Mouse (Mus musculus): ENCODE measurements around the gene Cela2a.

Cela2a gene

GRCm38 (mm10) chr4:141858501-141858900 lies 32.5 kb upstream of the Cela2a start:
- DNase-seq (ENCODE audit: low spot score), result no peak

GRCm38 (mm10) chr4:141857422-141857930 lies 31.5 kb upstream of the Cela2a start:
- peak; percentile 76 for DNase-seq (ENCODE audit: low spot score)

GRCm38 (mm10) chr4:141853437-141853836 lies 27.5 kb upstream of the Cela2a start:
- DNase-seq (ENCODE audit: low spot score), result no peak

- DNase-seq (ENCODE audit: low spot score), result no peak
These were observed 20.0 kb upstream of the Cela2a start, which contains the start of gene Ctrc for GRCm38 (mm10) chr4:141845999-141846398. Gene Ctrc (minus strand): TSS chr4:141846359.

GRCm38 (mm10) chr4:141834536-141835095 lies 8.7 kb upstream of the Cela2a start:
- DNase-seq (ENCODE audit: low spot score), result no peak

GRCm38 (mm10) chr4:141833911-141834310 lies 8.0 kb upstream of the Cela2a start:
- no peak for DNase-seq (ENCODE audit: low spot score)

- no peak for DNase-seq (ENCODE audit: low spot score)
These were observed 5.4 kb upstream of the Cela2a start for GRCm38 (mm10) chr4:141831361-141831760.

- no peak for DNase-seq (ENCODE audit: low spot score)
These were observed 4.4 kb upstream of the Cela2a start for GRCm38 (mm10) chr4:141830381-141830780.

GRCm38 (mm10) chr4:141828177-141828576 lies 2.2 kb upstream of the Cela2a start:
- no peak for DNase-seq (ENCODE audit: low spot score)

GRCm38 (mm10) chr4:141827401-141827800 lies 1.4 kb upstream of the Cela2a start:
- no peak for DNase-seq (ENCODE audit: low spot score)

GRCm38 (mm10) chr4:141822979-141823378 lies 3.0 kb downstream of the Cela2a start:
- no peak for DNase-seq (ENCODE audit: low spot score)

- DNase-seq (ENCODE audit: low spot score), result no peak
These were observed 3.9 kb downstream of the Cela2a start for GRCm38 (mm10) chr4:141822089-141822488.

- DNase-seq (ENCODE audit: low spot score), result no peak
These were observed 4.8 kb downstream of the Cela2a start for GRCm38 (mm10) chr4:141821178-141821577.

GRCm38 (mm10) chr4:141819316-141819715 lies 6.6 kb downstream of the Cela2a start:
- peak; percentile 70 for DNase-seq (ENCODE audit: low spot score)

- no peak for DNase-seq (ENCODE audit: low spot score)
These were observed 7.1 kb downstream of the Cela2a start for GRCm38 (mm10) chr4:141818861-141819260.

- DNase-seq (ENCODE audit: low spot score), result no peak
These were observed 8.3 kb downstream of the Cela2a start for GRCm38 (mm10) chr4:141817706-141818105.

- DNase-seq (ENCODE audit: low spot score), result no peak
These were observed 8.9 kb downstream of the Cela2a start for GRCm38 (mm10) chr4:141816776-141817655.

- no peak for DNase-seq (ENCODE audit: low spot score)
These were observed 9.7 kb downstream of the Cela2a start for GRCm38 (mm10) chr4:141816267-141816666.

- no peak for DNase-seq (ENCODE audit: low spot score)
These were observed 14.6 kb downstream of the Cela2a start for GRCm38 (mm10) chr4:141811375-141811774.

GRCm38 (mm10) chr4:141810975-141811374 lies 15.0 kb downstream of the Cela2a start:
- no peak for DNase-seq (ENCODE audit: low spot score)

- DNase-seq (ENCODE audit: low spot score), result no peak
These were observed 16.0 kb downstream of the Cela2a start for GRCm38 (mm10) chr4:141809850-141810464.

- DNase-seq (ENCODE audit: low spot score), result no peak
These were observed 20.1 kb downstream of the Cela2a start for GRCm38 (mm10) chr4:141805886-141806285.

- DNase-seq (ENCODE audit: low spot score), result no peak
These were observed 21.9 kb downstream of the Cela2a start for GRCm38 (mm10) chr4:141804105-141804504.

Data from testis, postnatal 14 days (tissue).